Mouse (Mus musculus): ENCODE data around the gene Six1.

DNA sequence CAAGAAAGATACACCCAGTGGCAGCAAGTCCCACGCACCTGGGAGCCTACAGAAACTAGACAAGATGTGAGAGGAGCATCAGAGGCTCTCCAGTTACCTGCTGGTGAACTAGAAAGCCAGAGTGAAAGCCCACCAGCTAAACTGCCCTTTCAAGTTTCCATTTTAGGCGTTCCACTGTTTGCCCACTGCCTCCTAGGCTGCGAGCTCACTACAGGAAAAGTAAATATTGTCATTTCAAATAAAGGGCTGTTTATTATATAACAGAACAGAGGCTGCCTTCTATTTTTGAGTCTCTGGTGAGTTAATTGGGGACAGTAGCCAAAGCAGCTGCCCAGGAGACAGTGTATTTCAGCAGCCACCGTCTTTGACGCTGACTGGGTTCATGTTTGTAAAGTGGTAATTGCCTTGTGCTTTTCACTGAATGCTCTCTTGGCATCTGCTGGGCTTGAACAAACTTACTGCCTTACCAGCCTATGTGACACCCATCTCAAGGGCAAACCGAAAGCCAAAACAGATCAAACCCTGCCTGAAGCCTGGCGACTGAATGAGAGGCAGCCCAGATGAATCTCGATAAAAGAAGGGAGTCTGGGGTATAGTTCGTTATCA, 7.2 kb upstream of the Six1 start:
- TF ChIP-seq POLR2A (IDR thresholded peaks at IDR 0.05; ENCODE audit: control insufficient read depth, low read depth, low read length), result no peak
- no peak for TF ChIP-seq CTCF (IDR thresholded peaks at IDR 0.05; ENCODE audit: control insufficient read depth, insufficient read depth, insufficient replicate concordance, low read depth, low read length)

Measured in testis, adult 2 months (tissue).